Mouse (Mus musculus): ENCODE data around the gene L3mbtl4. TPM values are rescaled to one million over a fixed set of nuclear protein-coding genes. Genes with fewer than 3 reads are reported as not detected.

L3mbtl4 gene
- polyA plus RNA-seq, 1 experiment from 2014 or later, result 0.97 TPM

- Histone ChIP-seq H3K9ac (no peak overlapping the region), H3K27ac (no peak overlapping the region), H3K4me1 (replicated peaks) (no peaks in the 10 kb centered on the region), H3K4me2 (replicated peaks) (no peak overlapping the region), H3K27me3 (replicated peaks) (no peaks in the 10 kb centered on the region), H3K4me3 (replicated peaks) (no peak overlapping the region), H3K36me3 (no peaks in the 10 kb centered on the region), H3K9me3 (no peaks in the 10 kb centered on the region)
- WGBS, result 40% methylated on average over 1 of the region's 1 CpGs
- ATAC-seq, result no peak
These were observed 474.7 kb downstream of the L3mbtl4 start for GRCm38 (mm10) chr17:68748296-68748695.

GRCm38 (mm10) chr17:68750513-68750912 is 476.9 kb downstream of the L3mbtl4 start:
- Histone ChIP-seq H3K9me3 (no peaks in the 10 kb centered on the region), H3K27me3 (replicated peaks) (no peaks in the 10 kb centered on the region), H3K4me1 (replicated peaks) (no peaks in the 10 kb centered on the region), H3K9ac (no peak overlapping the region), H3K36me3 (no peaks in the 10 kb centered on the region), H3K4me2 (replicated peaks) (no peak overlapping the region), H3K27ac (no peak overlapping the region), H3K4me3 (replicated peaks) (no peak overlapping the region)
- 76% methylated on average over 6 of the region's 6 CpGs for WGBS
- no peak for ATAC-seq

- WGBS, result 80% methylated on average over 7 of the region's 7 CpGs
- no peak for ATAC-seq
- no peak overlapping the region for H3K4me3 ChIP-seq (replicated peaks)
- H3K4me2 ChIP-seq (replicated peaks), result no peak overlapping the region
- H3K4me1 ChIP-seq (replicated peaks), result no peaks in the 10 kb centered on the region
- no peak overlapping the region for H3K27ac ChIP-seq
- H3K27me3 ChIP-seq (replicated peaks), result no peaks in the 10 kb centered on the region
- no peaks in the 10 kb centered on the region for H3K36me3 ChIP-seq
- H3K9me3 ChIP-seq, result no peaks in the 10 kb centered on the region
- H3K9ac ChIP-seq, result no peak overlapping the region
These were observed 479.5 kb downstream of the L3mbtl4 start for GRCm38 (mm10) chr17:68753112-68753511.

GRCm38 (mm10) chr17:68754789-68755188 is 481.2 kb downstream of the L3mbtl4 start:
- Histone ChIP-seq H3K36me3 (no peaks in the 10 kb centered on the region), H3K9ac (no peak overlapping the region), H3K27me3 (replicated peaks) (no peaks in the 10 kb centered on the region), H3K4me3 (replicated peaks) (no peak overlapping the region), H3K4me2 (replicated peaks) (no peak overlapping the region), H3K4me1 (replicated peaks) (no peaks in the 10 kb centered on the region), H3K9me3 (no peaks in the 10 kb centered on the region), H3K27ac (no peak overlapping the region)
- no peak for ATAC-seq
- 85% methylated on average over 11 of the region's 11 CpGs for WGBS

- Histone ChIP-seq H3K36me3 (no peaks in the 10 kb centered on the region), H3K4me2 (replicated peaks) (no peak overlapping the region), H3K4me3 (replicated peaks) (no peak overlapping the region), H3K9me3 (no peaks in the 10 kb centered on the region), H3K4me1 (replicated peaks) (no peaks in the 10 kb centered on the region), H3K27ac (no peak overlapping the region), H3K27me3 (replicated peaks) (no peaks in the 10 kb centered on the region), H3K9ac (no peak overlapping the region)
- 53% methylated on average over 5 of the region's 5 CpGs for WGBS
- ATAC-seq, result no peak
These were observed 484.8 kb downstream of the L3mbtl4 start for GRCm38 (mm10) chr17:68758428-68758827.

- H3K9me3 ChIP-seq, result no peaks in the 10 kb centered on the region
- H3K36me3 ChIP-seq, result no peaks in the 10 kb centered on the region
- no peak overlapping the region for H3K4me2 ChIP-seq (replicated peaks)
- no peaks in the 10 kb centered on the region for H3K27me3 ChIP-seq (replicated peaks)
- H3K27ac ChIP-seq, result no peak overlapping the region
- no peaks in the 10 kb centered on the region for H3K4me1 ChIP-seq (replicated peaks)
- no peak overlapping the region for H3K9ac ChIP-seq
- H3K4me3 ChIP-seq (replicated peaks), result no peak overlapping the region
- WGBS, result 73% methylated on average over 3 of the region's 3 CpGs
- no peak for ATAC-seq
These were observed 485.3 kb downstream of the L3mbtl4 start for GRCm38 (mm10) chr17:68758936-68759335.

- Histone ChIP-seq H3K9ac (no peak overlapping the region), H3K4me1 (replicated peaks) (no peaks in the 10 kb centered on the region), H3K4me3 (replicated peaks) (no peak overlapping the region), H3K36me3 (no peaks in the 10 kb centered on the region), H3K9me3 (no peaks in the 10 kb centered on the region), H3K27ac (no peak overlapping the region), H3K4me2 (replicated peaks) (no peak overlapping the region), H3K27me3 (replicated peaks) (no peaks in the 10 kb centered on the region)
- no peak for ATAC-seq
- 83% methylated on average over 1 of the region's 1 CpGs for WGBS
These were observed 486.4 kb downstream of the L3mbtl4 start for GRCm38 (mm10) chr17:68759978-68760377.

GRCm38 (mm10) chr17:68764329-68764880 is 490.8 kb downstream of the L3mbtl4 start:
- Histone ChIP-seq H3K36me3 (no peaks in the 10 kb centered on the region), H3K4me3 (replicated peaks) (no peak overlapping the region), H3K4me1 (replicated peaks) (no peaks in the 10 kb centered on the region), H3K9ac (no peak overlapping the region), H3K4me2 (replicated peaks) (no peak overlapping the region), H3K27ac (no peak overlapping the region), H3K27me3 (replicated peaks) (no peaks in the 10 kb centered on the region), H3K9me3 (no peaks in the 10 kb centered on the region)
- WGBS, result 86% methylated on average over 10 of the region's 10 CpGs
- ATAC-seq, result no peak

- Histone ChIP-seq H3K4me2 (replicated peaks) (no peak overlapping the region), H3K27ac (no peak overlapping the region), H3K4me1 (replicated peaks) (no peaks in the 10 kb centered on the region), H3K4me3 (replicated peaks) (no peak overlapping the region), H3K9ac (no peak overlapping the region), H3K36me3 (no peaks in the 10 kb centered on the region), H3K27me3 (replicated peaks) (no peaks in the 10 kb centered on the region), H3K9me3 (no peaks in the 10 kb centered on the region)
- WGBS, result 85% methylated on average over 4 of the region's 4 CpGs
- no peak for ATAC-seq
These were observed 496.0 kb downstream of the L3mbtl4 start for GRCm38 (mm10) chr17:68769561-68769960.

GRCm38 (mm10) chr17:68771046-68771750 is 497.6 kb downstream of the L3mbtl4 start:
- 59% methylated on average over 7 of the region's 7 CpGs for WGBS

GRCm38 (mm10) chr17:68793741-68794140 is 520.1 kb downstream of the L3mbtl4 start:
- Histone ChIP-seq H3K4me2 (replicated peaks) (no peak overlapping the region), H3K4me1 (replicated peaks) (no peaks in the 10 kb centered on the region), H3K4me3 (replicated peaks) (no peak overlapping the region), H3K36me3 (no peaks in the 10 kb centered on the region), H3K27ac (no peak overlapping the region), H3K9me3 (no peaks in the 10 kb centered on the region), H3K27me3 (replicated peaks) (no peaks in the 10 kb centered on the region), H3K9ac (no peak overlapping the region)
- WGBS, result 84% methylated on average over 4 of the region's 4 CpGs
- no peak for ATAC-seq

More at GRCm38 (mm10) chr17:68771046-68771750, 497.6 kb downstream of the L3mbtl4 start:
- Histone ChIP-seq H3K4me2 (replicated peaks) (no peak overlapping the region), H3K36me3 (no peaks in the 10 kb centered on the region), H3K9me3 (no peaks in the 10 kb centered on the region), H3K9ac (no peak overlapping the region), H3K4me1 (replicated peaks) (no peaks in the 10 kb centered on the region), H3K27ac (no peak overlapping the region), H3K27me3 (replicated peaks) (no peaks in the 10 kb centered on the region), H3K4me3 (replicated peaks) (no peak overlapping the region)
- ATAC-seq, result no peak

GRCm38 (mm10) chr17:68826323-68826722 is 552.7 kb downstream of the L3mbtl4 start, which contains the start of gene Tmem200c:
TSS of gene Tmem200c (plus strand) at chr17:68826623.
- ATAC-seq, result no peak
- H3K4me2 ChIP-seq (replicated peaks), result no peak within 1 kb of the TSS
- no peak within 1 kb of the TSS for H3K4me3 ChIP-seq (replicated peaks)
- no peaks in the 10 kb centered on the region for H3K36me3 ChIP-seq
- 82% methylated on average over 6 of the region's 6 CpGs for WGBS
- H3K27me3 ChIP-seq (replicated peaks), result no peaks in the 10 kb centered on the region
- no peaks in the 10 kb centered on the region for H3K4me1 ChIP-seq (replicated peaks)
- no peak within 1 kb of the TSS for H3K27ac ChIP-seq
- H3K9me3 ChIP-seq, result no peaks in the 10 kb centered on the region
- H3K9ac ChIP-seq, result no peak within 1 kb of the TSS
